Mouse (Mus musculus) intestine, embryonic 15.5 days (tissue): ENCODE measurements around the gene Med12l. TPM values are rescaled to one million over a fixed set of nuclear protein-coding genes. Genes with fewer than 3 reads are reported as not detected.

Source experiments
- ATAC-seq: fragments of 200-750 bp; cut with Nextera tagmentation; 2 replicates; pipeline ENCODE4 v1.8.0; 2017; ENCODE audit warnings: moderate TSS enrichment, moderate library complexity
- H3K27ac ChIP-seq: fragments of 300-500 bp; sonication (generic); 2 replicates; pipeline ENCODE4 v1.5.1; 2015; ENCODE audit warnings: mild to moderate bottlenecking, inconsistent platforms
- H3K27me3 ChIP-seq: fragments of 300-500 bp; sonication (generic); replicated peaks from 2 replicates; pipeline ENCODE4 v1.6.1; 2015; ENCODE audit warnings: inconsistent platforms
- H3K36me3 ChIP-seq: fragments of 300-500 bp; sonication (generic); 2 replicates; pipeline ENCODE4 v1.6.1; 2015; ENCODE audit warnings: inconsistent platforms
- H3K4me1 ChIP-seq: fragments of 300-500 bp; sonication (generic); replicated peaks from 2 replicates; pipeline ENCODE4 v1.6.1; 2015; ENCODE audit warnings: inconsistent platforms
- H3K4me2 ChIP-seq: fragments of 300-500 bp; sonication (generic); replicated peaks from 2 replicates; pipeline ENCODE4 v1.6.1; 2015; ENCODE audit warnings: mild to moderate bottlenecking, inconsistent platforms
- H3K4me3 ChIP-seq: fragments of 300-500 bp; sonication (generic); replicated peaks from 2 replicates; pipeline ENCODE4 v1.5.1; 2015; ENCODE audit warnings: inconsistent platforms
- H3K9ac ChIP-seq: fragments of 300-500 bp; sonication (generic); 2 replicates; pipeline ENCODE4 v1.6.1; 2015; ENCODE audit warnings: inconsistent platforms
- H3K9me3 ChIP-seq: fragments of 300-500 bp; sonication (generic); 2 replicates; pipeline ENCODE4 v1.6.1; 2016; ENCODE audit warnings: inconsistent platforms
- WGBS: fragments of 180-500 bp; shearing (Covaris S2); methylation state at CpG from one replicate; pipeline ENCODE4 v1.1.7; 2015; 5-methylcytosine and 5-hydroxymethylcytosine counted together
- polyA plus RNA-seq: library from polyadenylated mRNA; unstranded; fragments of >200 nt; fragmentation: Nextera tagmentation; extraction: Ambion mirVana; gene quantifications from 2 replicates; pipeline ENCODE4 v1.2.1, GENCODE M21; 2015

The Med12l gene
- polyA plus RNA-seq, 1 experiment from 2014 or later: 1.1 TPM

GRCm38 (mm10) chr3:59157048-59157447 lies 151.4 kb downstream of the Med12l start:
- H3K4me2 ChIP-seq: no peak overlapping the region
- H3K9ac ChIP-seq: no peak overlapping the region
- no peak overlapping the region for H3K4me3 ChIP-seq
- no peaks in the 10 kb centered on the region for H3K36me3 ChIP-seq
- 83% methylated on average over 5 of the region's 5 CpGs for WGBS
- no peak for ATAC-seq
- H3K9me3 ChIP-seq: no peaks in the 10 kb centered on the region
- no peak overlapping the region for H3K27ac ChIP-seq
- no peaks in the 10 kb centered on the region for H3K27me3 ChIP-seq
- no peaks in the 10 kb centered on the region for H3K4me1 ChIP-seq

DNA sequence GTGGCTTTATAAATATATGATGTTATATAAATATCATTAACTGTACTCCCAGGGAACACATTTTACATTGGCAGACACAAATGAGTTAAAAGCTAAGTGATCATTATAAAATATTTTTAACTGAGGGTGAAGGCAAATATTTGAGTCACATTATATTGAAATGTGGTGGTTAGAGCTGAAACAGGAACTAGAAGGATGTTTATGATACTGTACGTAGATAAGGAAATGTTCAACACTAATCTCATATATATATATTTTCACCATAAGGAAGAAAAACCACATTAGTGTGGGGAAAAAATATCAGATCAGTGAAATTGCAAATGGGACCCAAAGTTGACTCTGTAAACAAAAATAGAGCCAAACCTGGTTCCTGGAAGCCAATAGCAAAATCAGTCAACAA lies 154.8 kb downstream of the Med12l start:
- H3K27ac ChIP-seq: no peak overlapping the region
- no peak overlapping the region for H3K9ac ChIP-seq
- H3K4me1 ChIP-seq: no peaks in the 10 kb centered on the region
- no peak overlapping the region for H3K4me3 ChIP-seq
- H3K27me3 ChIP-seq: no peaks in the 10 kb centered on the region
- no peak overlapping the region for H3K4me2 ChIP-seq
- no peak for ATAC-seq
- 61% methylated on average over 1 of the region's 1 CpGs for WGBS
- H3K9me3 ChIP-seq: no peaks in the 10 kb centered on the region
- no peaks in the 10 kb centered on the region for H3K36me3 ChIP-seq

GRCm38 (mm10) chr3:59167417-59168054 lies 161.9 kb downstream of the Med12l start:
- 48% methylated on average over 2 of the region's 2 CpGs for WGBS
- Histone ChIP-seq H3K4me1 (no peaks in the 10 kb centered on the region), H3K36me3 (no peaks in the 10 kb centered on the region), H3K9ac (no peak overlapping the region), H3K4me2 (no peak overlapping the region), H3K9me3 (no peaks in the 10 kb centered on the region), H3K27ac (no peak overlapping the region), H3K27me3 (no peaks in the 10 kb centered on the region), H3K4me3 (no peak overlapping the region)
- ATAC-seq: peak; percentile 78; the same call in 1 of the 2 replicates

DNA sequence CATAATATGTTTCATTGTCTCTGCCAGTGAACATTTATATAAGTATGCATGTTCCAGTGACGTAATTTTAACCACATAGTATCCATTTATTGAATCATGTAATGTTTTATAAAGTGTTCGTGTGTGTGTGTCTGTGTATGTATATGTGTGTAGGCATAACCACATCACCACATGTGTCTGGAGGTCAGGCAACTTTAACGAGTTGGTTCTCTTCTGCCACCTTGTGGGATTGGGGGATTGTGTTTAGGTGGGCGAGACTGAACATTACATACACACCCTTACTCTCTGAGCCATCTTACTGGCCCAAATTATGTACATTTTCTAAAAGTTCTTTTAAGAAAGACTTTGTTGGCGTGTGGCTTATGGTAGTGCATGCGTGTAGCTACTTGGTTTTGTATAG lies 162.9 kb downstream of the Med12l start:
- Histone ChIP-seq H3K4me3 (no peak overlapping the region), H3K9ac (no peak overlapping the region), H3K4me1 (no peaks in the 10 kb centered on the region), H3K27ac (no peak overlapping the region), H3K9me3 (no peaks in the 10 kb centered on the region), H3K36me3 (no peaks in the 10 kb centered on the region), H3K27me3 (no peaks in the 10 kb centered on the region), H3K4me2 (no peak overlapping the region)
- WGBS: 87% methylated on average over 6 of the region's 6 CpGs
- no peak for ATAC-seq

- Histone ChIP-seq H3K9me3 (no peaks in the 10 kb centered on the region), H3K4me3 (no peak overlapping the region), H3K27me3 (no peaks in the 10 kb centered on the region), H3K36me3 (no peaks in the 10 kb centered on the region), H3K27ac (no peak overlapping the region), H3K9ac (no peak overlapping the region), H3K4me2 (no peak overlapping the region), H3K4me1 (no peaks in the 10 kb centered on the region)
- no peak for ATAC-seq
- 73% methylated on average over 4 of the region's 4 CpGs for WGBS
Measured at GRCm38 (mm10) chr3:59169215-59169614, 163.6 kb downstream of the Med12l start.

DNA sequence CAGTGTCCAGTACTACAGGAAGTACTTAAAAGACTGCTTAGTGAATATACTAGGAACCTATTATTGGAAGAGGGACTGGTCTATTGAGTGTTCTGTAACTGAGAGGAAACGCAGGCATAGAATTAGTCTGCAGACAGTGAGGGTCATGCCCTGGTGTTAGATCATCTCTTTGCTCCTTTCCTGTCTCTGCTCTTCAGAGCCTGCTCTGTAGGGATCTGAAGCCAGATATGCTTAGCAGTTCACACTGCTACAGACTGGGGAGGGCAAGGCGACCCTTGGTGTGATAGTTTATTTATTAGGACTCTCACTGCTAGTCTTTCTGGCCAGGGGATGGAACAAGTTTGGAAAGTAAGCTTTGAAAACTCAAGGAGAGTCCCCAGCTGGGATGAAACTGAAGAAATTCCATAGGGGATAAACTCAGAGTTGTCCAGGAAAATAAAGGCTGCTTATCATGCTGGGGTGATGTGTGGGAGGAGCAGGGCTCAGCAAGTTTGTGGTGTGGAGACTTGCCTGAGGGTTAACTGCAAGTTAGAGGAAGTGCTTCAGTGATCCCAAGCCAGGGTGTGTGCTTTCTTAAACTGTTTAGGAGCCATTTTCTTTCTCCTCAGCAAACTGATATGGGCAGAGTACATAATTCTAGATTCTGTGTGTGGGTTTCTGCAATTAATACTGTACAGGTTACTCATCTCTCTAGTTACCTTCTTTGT lies 164.4 kb downstream of the Med12l start:
- H3K9ac ChIP-seq: no peak overlapping the region
- H3K27ac ChIP-seq: no peak overlapping the region
- no peak overlapping the region for H3K4me2 ChIP-seq
- H3K4me1 ChIP-seq: no peaks in the 10 kb centered on the region
- H3K4me3 ChIP-seq: no peak overlapping the region
- H3K36me3 ChIP-seq: no peaks in the 10 kb centered on the region
- no peaks in the 10 kb centered on the region for H3K9me3 ChIP-seq
- 38% methylated on average over 2 of the region's 2 CpGs for WGBS
- ATAC-seq: peak; percentile 36; the same call in 1 of the 2 replicates
- H3K27me3 ChIP-seq: no peaks in the 10 kb centered on the region

- no peaks in the 10 kb centered on the region for H3K36me3 ChIP-seq
- H3K27me3 ChIP-seq: no peaks in the 10 kb centered on the region
- WGBS: 54% methylated on average over 6 of the region's 6 CpGs
- no peak overlapping the region for H3K27ac ChIP-seq
- no peak overlapping the region for H3K9ac ChIP-seq
- H3K4me3 ChIP-seq: no peak overlapping the region
- H3K4me2 ChIP-seq: no peak overlapping the region
- no peaks in the 10 kb centered on the region for H3K4me1 ChIP-seq
- ATAC-seq: no peak
- no peaks in the 10 kb centered on the region for H3K9me3 ChIP-seq
Measured at GRCm38 (mm10) chr3:59174426-59175154, 169.0 kb downstream of the Med12l start.

GRCm38 (mm10) chr3:59175234-59175633 lies 169.6 kb downstream of the Med12l start:
- no peaks in the 10 kb centered on the region for H3K36me3 ChIP-seq
- H3K4me1 ChIP-seq: no peaks in the 10 kb centered on the region
- 18% methylated on average over 5 of the region's 5 CpGs for WGBS
- H3K9me3 ChIP-seq: no peaks in the 10 kb centered on the region
- no peak overlapping the region for H3K9ac ChIP-seq
- H3K4me2 ChIP-seq: no peak overlapping the region
- no peak overlapping the region for H3K27ac ChIP-seq
- ATAC-seq: peak; percentile 78
- no peak overlapping the region for H3K4me3 ChIP-seq
- H3K27me3 ChIP-seq: no peaks in the 10 kb centered on the region

GRCm38 (mm10) chr3:59176871-59177270 lies 171.2 kb downstream of the Med12l start:
- H3K27me3 ChIP-seq: no peaks in the 10 kb centered on the region
- no peak for ATAC-seq
- H3K4me2 ChIP-seq: no peak overlapping the region
- no peaks in the 10 kb centered on the region for H3K4me1 ChIP-seq
- no peaks in the 10 kb centered on the region for H3K36me3 ChIP-seq
- no peak overlapping the region for H3K4me3 ChIP-seq
- no peak overlapping the region for H3K9ac ChIP-seq
- no peak overlapping the region for H3K27ac ChIP-seq
- H3K9me3 ChIP-seq: no peaks in the 10 kb centered on the region
- WGBS: 74% methylated on average over 5 of the region's 5 CpGs

DNA sequence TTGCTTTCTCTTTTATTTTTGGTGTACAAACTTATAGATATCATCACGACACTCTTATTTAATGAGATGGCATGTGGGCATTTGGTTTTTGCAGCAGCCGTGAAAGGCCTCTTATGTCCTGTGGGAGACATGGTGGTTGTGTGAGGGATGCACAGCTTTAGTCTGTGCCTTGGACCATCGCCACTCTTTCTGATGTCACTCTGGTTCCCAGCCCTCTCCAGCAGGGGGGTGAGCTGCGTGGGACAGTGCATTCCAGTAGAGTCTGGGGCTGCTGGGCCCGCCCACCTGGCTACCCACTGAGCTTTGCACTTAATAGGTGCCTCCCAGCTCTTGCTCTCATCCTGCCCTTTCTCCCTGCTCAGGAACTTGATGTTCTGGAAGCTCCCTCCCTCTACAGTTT lies 175.5 kb downstream of the Med12l start:
- WGBS: 76% methylated on average over 5 of the region's 5 CpGs
- Histone ChIP-seq H3K27ac (no peak overlapping the region), H3K27me3 (no peaks in the 10 kb centered on the region), H3K4me1 (no peaks in the 10 kb centered on the region), H3K4me2 (no peak overlapping the region), H3K9ac (no peak overlapping the region), H3K4me3 (no peak overlapping the region), H3K9me3 (no peaks in the 10 kb centered on the region), H3K36me3 (no peaks in the 10 kb centered on the region)
- ATAC-seq: no peak

GRCm38 (mm10) chr3:59182129-59182528 lies 176.5 kb downstream of the Med12l start:
- H3K9ac ChIP-seq: no peak overlapping the region
- H3K4me3 ChIP-seq: no peak overlapping the region
- no peaks in the 10 kb centered on the region for H3K4me1 ChIP-seq
- no peak overlapping the region for H3K27ac ChIP-seq
- no peaks in the 10 kb centered on the region for H3K36me3 ChIP-seq
- H3K9me3 ChIP-seq: no peaks in the 10 kb centered on the region
- no peak overlapping the region for H3K4me2 ChIP-seq
- no peaks in the 10 kb centered on the region for H3K27me3 ChIP-seq
- no peak for ATAC-seq

DNA sequence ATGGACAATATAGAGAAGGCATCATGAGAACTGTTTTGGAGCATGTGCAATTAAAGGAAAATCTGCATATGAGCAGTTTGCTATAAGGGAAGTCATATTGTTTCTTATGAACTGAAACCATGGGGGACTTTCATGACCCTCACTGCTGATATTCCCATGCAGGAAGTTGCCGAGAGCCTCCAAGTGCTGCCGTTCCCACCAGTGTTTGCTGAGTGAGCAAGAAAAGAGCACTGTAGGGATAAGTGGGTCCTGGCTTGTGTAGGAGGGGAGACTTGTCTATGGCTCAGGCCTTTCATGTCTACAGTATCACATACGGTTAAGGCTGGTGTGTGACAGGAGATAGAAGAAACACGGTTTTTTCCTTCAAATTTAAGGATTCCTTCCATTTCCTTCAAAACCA lies 180.0 kb downstream of the Med12l start:
- Histone ChIP-seq H3K4me1 (no peaks in the 10 kb centered on the region), H3K4me2 (no peak overlapping the region), H3K27ac (no peak overlapping the region), H3K27me3 (no peaks in the 10 kb centered on the region), H3K9me3 (no peaks in the 10 kb centered on the region), H3K36me3 (no peaks in the 10 kb centered on the region), H3K4me3 (no peak overlapping the region), H3K9ac (no peak overlapping the region)
- no peak for ATAC-seq
- WGBS: 80% methylated on average over 4 of the region's 4 CpGs
